Mouse (Mus musculus): ENCODE data around the gene Alkbh6. TPM values are rescaled to one million over a fixed set of nuclear protein-coding genes. Genes with fewer than 3 reads are reported as not detected.

Gene Alkbh6
- polyA plus RNA-seq, 1 experiment from 2014 or later, result 127 TPM

GRCm38 (mm10) chr7:30322285-30322667, 13.8 kb downstream of the Alkbh6 start:
- ATAC-seq, result peak; percentile 99
- no peaks in the 10 kb centered on the region for H3K36me3 ChIP-seq (ENCODE audit: control insufficient read depth, insufficient read depth, low read length)
- no peaks in the 10 kb centered on the region; the same call in 1 of the 2 replicates for H3K9me3 ChIP-seq (replicated peaks; ENCODE audit: control insufficient read depth, low read length, poor library complexity, severe bottlenecking)
- no peaks in the 10 kb centered on the region for H3K27me3 ChIP-seq (ENCODE audit: control insufficient read depth, insufficient read depth, low read depth, low read length)
- H3K4me3 ChIP-seq (ENCODE audit: low read depth, low read length), result peak overlapping the region; percentile 75
- H3K27ac ChIP-seq (ENCODE audit: low read length), result peak overlapping the region; percentile 85
- H3K4me1 ChIP-seq (ENCODE audit: control insufficient read depth, insufficient read depth, low read length), result peaks cover 14% of the 10 kb centered on the region
- WGBS, result under 1% methylated on average over 20 of the region's 20 CpGs
- H3K4me2 ChIP-seq (ENCODE audit: low read length), result peak overlapping the region; percentile 87
- H3K9ac ChIP-seq (ENCODE audit: low read depth, low read length), result peak overlapping the region; percentile 88

GRCm38 (mm10) chr7:30322865-30323264, 14.3 kb downstream of the Alkbh6 start:
- Histone ChIP-seq H3K4me3 (ENCODE audit: low read depth, low read length) (peak overlapping the region; percentile 75), H3K9ac (ENCODE audit: low read depth, low read length) (peak overlapping the region; percentile 22; the same call in 1 of the 2 replicates), H3K27ac (ENCODE audit: low read length) (peak overlapping the region; percentile 8), H3K4me2 (ENCODE audit: low read length) (peak overlapping the region; percentile 87), H3K4me1 (ENCODE audit: control insufficient read depth, insufficient read depth, low read length) (peaks cover 14% of the 10 kb centered on the region), H3K9me3 (replicated peaks; ENCODE audit: control insufficient read depth, low read length, poor library complexity, severe bottlenecking) (no peaks in the 10 kb centered on the region; the same call in 1 of the 2 replicates), H3K36me3 (ENCODE audit: control insufficient read depth, insufficient read depth, low read length) (no peaks in the 10 kb centered on the region), H3K27me3 (ENCODE audit: control insufficient read depth, insufficient read depth, low read depth, low read length) (no peaks in the 10 kb centered on the region)
- no peak for ATAC-seq
- 35% methylated on average over 6 of the region's 6 CpGs for WGBS

- Histone ChIP-seq H3K9me3 (replicated peaks; ENCODE audit: control insufficient read depth, low read length, poor library complexity, severe bottlenecking) (no peaks in the 10 kb centered on the region; the same call in 1 of the 2 replicates), H3K27ac (ENCODE audit: low read length) (peak within 1 kb of the TSS; percentile 8), H3K4me3 (ENCODE audit: low read depth, low read length) (peak within 1 kb of the TSS; percentile 75), H3K36me3 (ENCODE audit: control insufficient read depth, insufficient read depth, low read length) (no peaks in the 10 kb centered on the region), H3K9ac (ENCODE audit: low read depth, low read length) (peak within 1 kb of the TSS; percentile 22; the same call in 1 of the 2 replicates), H3K4me1 (ENCODE audit: control insufficient read depth, insufficient read depth, low read length) (peaks cover 14% of the 10 kb centered on the region), H3K27me3 (ENCODE audit: control insufficient read depth, insufficient read depth, low read depth, low read length) (no peaks in the 10 kb centered on the region), H3K4me2 (ENCODE audit: low read length) (peak within 1 kb of the TSS; percentile 87)
- WGBS, result 76% methylated on average over 3 of the region's 3 CpGs
- no peak for ATAC-seq
Observed at GRCm38 (mm10) chr7:30323795-30324194, 15.3 kb downstream of the Alkbh6 start, which contains the start of gene Sdhaf1. Gene Sdhaf1, minus strand, starts transcription at chr7:30323895.

GRCm38 (mm10) chr7:30324300-30324944, 15.9 kb downstream of the Alkbh6 start:
- H3K36me3 ChIP-seq (ENCODE audit: control insufficient read depth, insufficient read depth, low read length), result no peaks in the 10 kb centered on the region
- ATAC-seq, result no peak
- 80% methylated on average over 5 of the region's 5 CpGs for WGBS

GRCm38 (mm10) chr7:30325364-30325763, 16.8 kb downstream of the Alkbh6 start:
- Histone ChIP-seq H3K4me1 (ENCODE audit: control insufficient read depth, insufficient read depth, low read length) (peaks cover 14% of the 10 kb centered on the region), H3K27me3 (ENCODE audit: control insufficient read depth, insufficient read depth, low read depth, low read length) (no peaks in the 10 kb centered on the region), H3K9ac (ENCODE audit: low read depth, low read length) (no peak overlapping the region), H3K4me3 (ENCODE audit: low read depth, low read length) (no peak overlapping the region), H3K9me3 (replicated peaks; ENCODE audit: control insufficient read depth, low read length, poor library complexity, severe bottlenecking) (no peaks in the 10 kb centered on the region; the same call in 1 of the 2 replicates), H3K27ac (ENCODE audit: low read length) (no peak overlapping the region), H3K36me3 (ENCODE audit: control insufficient read depth, insufficient read depth, low read length) (no peaks in the 10 kb centered on the region), H3K4me2 (ENCODE audit: low read length) (no peak overlapping the region)
- WGBS, result 44% methylated on average over 2 of the region's 2 CpGs
- no peak for ATAC-seq

More at GRCm38 (mm10) chr7:30324300-30324944, 15.9 kb downstream of the Alkbh6 start:
- Histone ChIP-seq H3K9ac (ENCODE audit: low read depth, low read length) (no peak overlapping the region), H3K4me1 (ENCODE audit: control insufficient read depth, insufficient read depth, low read length) (peaks cover 14% of the 10 kb centered on the region), H3K27ac (ENCODE audit: low read length) (no peak overlapping the region), H3K27me3 (ENCODE audit: control insufficient read depth, insufficient read depth, low read depth, low read length) (no peaks in the 10 kb centered on the region), H3K4me3 (ENCODE audit: low read depth, low read length) (no peak overlapping the region), H3K4me2 (ENCODE audit: low read length) (no peak overlapping the region), H3K9me3 (replicated peaks; ENCODE audit: control insufficient read depth, low read length, poor library complexity, severe bottlenecking) (no peaks in the 10 kb centered on the region; the same call in 1 of the 2 replicates)

- no peak overlapping the region for H3K4me3 ChIP-seq (ENCODE audit: low read depth, low read length)
- H3K4me1 ChIP-seq (ENCODE audit: control insufficient read depth, insufficient read depth, low read length), result peaks cover 7% of the 10 kb centered on the region
- no peaks in the 10 kb centered on the region for H3K27me3 ChIP-seq (ENCODE audit: control insufficient read depth, insufficient read depth, low read depth, low read length)
- H3K27ac ChIP-seq (ENCODE audit: low read length), result no peak overlapping the region
- H3K9me3 ChIP-seq (replicated peaks; ENCODE audit: control insufficient read depth, low read length, poor library complexity, severe bottlenecking), result no peaks in the 10 kb centered on the region; the same call in 1 of the 2 replicates
- H3K9ac ChIP-seq (ENCODE audit: low read depth, low read length), result no peak overlapping the region
- H3K4me2 ChIP-seq (ENCODE audit: low read length), result no peak overlapping the region
- no peaks in the 10 kb centered on the region for H3K36me3 ChIP-seq (ENCODE audit: control insufficient read depth, insufficient read depth, low read length)
- no peak for ATAC-seq
Observed at GRCm38 (mm10) chr7:30326427-30326826, 17.9 kb downstream of the Alkbh6 start.

- no peaks in the 10 kb centered on the region for H3K27me3 ChIP-seq (ENCODE audit: control insufficient read depth, insufficient read depth, low read depth, low read length)
- no peak overlapping the region for H3K4me2 ChIP-seq (ENCODE audit: low read length)
- H3K9me3 ChIP-seq (replicated peaks; ENCODE audit: control insufficient read depth, low read length, poor library complexity, severe bottlenecking), result no peaks in the 10 kb centered on the region; the same call in 1 of the 2 replicates
- no peak for ATAC-seq
- H3K27ac ChIP-seq (ENCODE audit: low read length), result no peak overlapping the region
- 57% methylated on average over 15 of the region's 15 CpGs for WGBS
- no peaks in the 10 kb centered on the region for H3K36me3 ChIP-seq (ENCODE audit: control insufficient read depth, insufficient read depth, low read length)
- no peak overlapping the region for H3K9ac ChIP-seq (ENCODE audit: low read depth, low read length)
- no peak overlapping the region for H3K4me3 ChIP-seq (ENCODE audit: low read depth, low read length)
- H3K4me1 ChIP-seq (ENCODE audit: control insufficient read depth, insufficient read depth, low read length), result peaks cover 9% of the 10 kb centered on the region
Observed at GRCm38 (mm10) chr7:30327140-30327539, 18.6 kb downstream of the Alkbh6 start.

- H3K9me3 ChIP-seq (replicated peaks; ENCODE audit: control insufficient read depth, low read length, poor library complexity, severe bottlenecking), result no peaks in the 10 kb centered on the region; the same call in 1 of the 2 replicates
- H3K4me1 ChIP-seq (ENCODE audit: control insufficient read depth, insufficient read depth, low read length), result peaks cover 6% of the 10 kb centered on the region
- H3K4me2 ChIP-seq (ENCODE audit: low read length), result no peak overlapping the region
- H3K9ac ChIP-seq (ENCODE audit: low read depth, low read length), result no peak overlapping the region
- no peaks in the 10 kb centered on the region for H3K36me3 ChIP-seq (ENCODE audit: control insufficient read depth, insufficient read depth, low read length)
- ATAC-seq, result no peak
- 48% methylated on average over 10 of the region's 10 CpGs for WGBS
- H3K4me3 ChIP-seq (ENCODE audit: low read depth, low read length), result no peak overlapping the region
- H3K27me3 ChIP-seq (ENCODE audit: control insufficient read depth, insufficient read depth, low read depth, low read length), result no peaks in the 10 kb centered on the region
- H3K27ac ChIP-seq (ENCODE audit: low read length), result no peak overlapping the region
Observed at GRCm38 (mm10) chr7:30328379-30328778, 19.9 kb downstream of the Alkbh6 start.

GRCm38 (mm10) chr7:30331887-30332286, 23.4 kb downstream of the Alkbh6 start:
- no peak overlapping the region for H3K27ac ChIP-seq (ENCODE audit: low read length)
- H3K9me3 ChIP-seq (replicated peaks; ENCODE audit: control insufficient read depth, low read length, poor library complexity, severe bottlenecking), result no peaks in the 10 kb centered on the region
- WGBS, result 2% methylated on average over 13 of the region's 13 CpGs
- peak overlapping the region; percentile 51 for H3K4me2 ChIP-seq (ENCODE audit: low read length)
- peak; percentile 91 for ATAC-seq
- no peaks in the 10 kb centered on the region for H3K36me3 ChIP-seq (ENCODE audit: control insufficient read depth, insufficient read depth, low read length)
- H3K9ac ChIP-seq (ENCODE audit: low read depth, low read length), result no peak overlapping the region
- peak overlapping the region; percentile 25; the same call in 1 of the 2 replicates for H3K4me3 ChIP-seq (ENCODE audit: low read depth, low read length)
- H3K27me3 ChIP-seq (ENCODE audit: control insufficient read depth, insufficient read depth, low read depth, low read length), result peaks cover 15% of the 10 kb centered on the region
- peaks cover 12% of the 10 kb centered on the region for H3K4me1 ChIP-seq (ENCODE audit: control insufficient read depth, insufficient read depth, low read length)
